Mouse (Mus musculus): ENCODE data around the gene Cox7a1.

Cox7a1 gene

GRCm38 (mm10) chr7:30220008-30220356 is 36.0 kb downstream of the Cox7a1 start:
- DNase-seq (ENCODE audit: low read depth, low spot score), result no peak

DNA sequence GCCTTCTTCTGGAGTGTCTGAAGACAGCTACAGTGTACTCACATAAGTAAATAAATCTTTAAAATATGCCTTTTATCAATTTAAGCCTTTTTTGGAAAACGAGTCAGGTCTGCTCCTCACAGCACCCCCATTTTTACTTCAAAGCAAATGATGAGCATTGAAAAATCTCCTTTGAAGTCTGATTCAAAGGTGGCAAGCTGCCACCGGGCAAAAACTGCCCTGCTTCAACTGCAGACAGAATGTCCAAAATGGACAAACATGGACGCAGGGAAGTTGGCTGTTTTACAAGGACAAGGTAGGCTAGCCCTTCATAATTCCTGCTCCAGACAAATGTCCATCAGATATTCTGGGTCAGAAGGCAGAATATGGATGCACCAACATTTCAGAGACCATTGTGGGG is 37.5 kb downstream of the Cox7a1 start:
- DNase-seq (ENCODE audit: low read depth, low spot score), result no peak

DNA sequence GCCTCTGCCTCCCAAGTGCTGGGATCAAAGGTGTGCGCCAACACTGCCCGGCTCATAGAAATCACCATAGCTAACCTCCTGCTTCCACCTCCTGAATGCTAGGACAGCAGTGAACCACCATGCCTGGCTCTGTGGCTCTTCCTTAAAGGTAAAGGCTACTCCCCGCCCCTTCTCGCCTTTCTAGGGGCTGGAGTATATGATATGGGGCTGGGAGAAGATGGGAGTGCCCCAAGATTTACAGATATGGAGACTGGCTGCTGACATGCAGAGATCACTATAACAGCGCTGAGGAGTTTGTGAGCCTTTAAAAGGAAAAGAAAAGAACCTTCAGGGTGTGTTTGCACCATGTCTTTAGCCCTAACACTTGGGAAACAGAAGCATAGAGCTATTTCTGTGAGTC is 38.3 kb downstream of the Cox7a1 start:
- no peak for DNase-seq (ENCODE audit: low read depth, low spot score)

- DNase-seq (ENCODE audit: low read depth, low spot score), result no peak
Observed at GRCm38 (mm10) chr7:30224206-30224605, 40.3 kb downstream of the Cox7a1 start.

DNA sequence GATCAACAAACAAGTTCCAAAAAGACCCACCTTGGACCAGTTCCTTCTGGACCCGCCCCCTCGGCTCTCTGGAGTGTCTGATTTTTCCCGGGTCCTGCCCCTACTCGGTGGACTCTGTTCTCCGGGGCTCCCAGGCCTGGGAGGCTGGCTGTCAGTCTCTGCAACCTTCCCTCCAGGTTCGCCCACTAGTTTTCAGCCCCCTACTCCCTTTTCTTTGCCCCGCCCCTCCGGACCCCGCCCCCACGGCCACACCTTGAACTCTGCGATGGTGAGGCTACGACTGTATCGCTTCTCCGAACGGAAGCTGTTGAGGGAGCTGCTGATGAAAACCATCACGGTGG is 47.4 kb downstream of the Cox7a1 start:
- no peak for DNase-seq (ENCODE audit: low read depth, low spot score)

GRCm38 (mm10) chr7:30231669-30232454 is 47.9 kb downstream of the Cox7a1 start, which contains the start of the genes Polr2i and Tbcb:
Gene Polr2i, plus strand, starts transcription at chr7:30231948.
Gene Tbcb, minus strand, starts transcription at chr7:30232272.
- peak; percentile 100 for DNase-seq (ENCODE audit: low read depth, low spot score)

DNA sequence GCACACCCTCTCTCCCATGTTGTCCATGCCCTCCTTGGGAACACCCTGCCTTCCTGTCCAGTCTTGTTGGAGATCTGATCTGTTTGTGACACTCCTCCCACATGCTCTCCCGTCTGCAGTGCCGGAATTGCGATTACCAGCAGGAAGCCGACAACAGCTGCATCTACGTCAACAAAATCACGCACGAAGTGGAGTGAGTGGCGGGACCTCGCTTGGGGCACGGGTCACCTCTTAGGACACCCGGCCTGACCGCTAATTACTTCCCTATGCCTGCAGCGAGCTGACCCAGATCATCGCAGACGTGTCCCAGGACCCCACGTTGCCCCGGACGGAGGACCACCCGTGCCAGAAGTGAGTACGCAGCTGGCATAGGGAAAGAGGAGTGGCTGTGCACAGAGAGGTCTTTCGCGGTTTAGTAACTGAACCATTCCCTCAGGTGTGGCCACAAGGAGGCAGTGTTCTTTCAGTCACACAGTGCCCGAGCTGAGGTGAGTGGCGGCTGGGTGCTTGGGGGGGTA is 48.7 kb downstream of the Cox7a1 start:
- peak; percentile 29 for DNase-seq (ENCODE audit: low read depth, low spot score)

- no peak for DNase-seq (ENCODE audit: low read depth, low spot score)
Observed at GRCm38 (mm10) chr7:30233387-30233786, 49.4 kb downstream of the Cox7a1 start.

GRCm38 (mm10) chr7:30234276-30234858 is 50.4 kb downstream of the Cox7a1 start:
- no peak for DNase-seq (ENCODE audit: low read depth, low spot score)

GRCm38 (mm10) chr7:30235091-30235490 is 51.1 kb downstream of the Cox7a1 start:
- no peak for DNase-seq (ENCODE audit: low read depth, low spot score)

GRCm38 (mm10) chr7:30235625-30236024 is 51.7 kb downstream of the Cox7a1 start, which contains the start of gene Ovol3:
Gene Ovol3, minus strand, starts transcription at chr7:30235725.
- DNase-seq (ENCODE audit: low read depth, low spot score), result no peak
